Mouse (Mus musculus) forebrain, embryonic 13.5 days (tissue): Measurements from ENCODE around the gene Tgfb2. TPM values are rescaled to one million over a fixed set of nuclear protein-coding genes. Genes with fewer than 3 reads are reported as not detected.
A peak's percentile ranks its signal among the peaks of the same experiment; 100 is the strongest.

Experiments
- ATAC-seq: fragments of 200-750 bp; cut with Nextera tagmentation; 2 replicates; pipeline ENCODE4 v1.8.0; 2017
- H3K27ac ChIP-seq: fragments of 300-500 bp; sonication (generic); 2 replicates; pipeline ENCODE4 v1.5.1; 2015; ENCODE audit warnings: inconsistent platforms, mild to moderate bottlenecking, moderate library complexity
- H3K27me3 ChIP-seq: fragments of 300-500 bp; sonication (generic); 2 replicates; pipeline ENCODE4 v1.6.1; 2015; ENCODE audit warnings: mild to moderate bottlenecking, inconsistent platforms
- H3K36me3 ChIP-seq: fragments of 300-500 bp; sonication (generic); 2 replicates; pipeline ENCODE4 v1.6.1; 2015; ENCODE audit warnings: mild to moderate bottlenecking, inconsistent platforms; ENCODE audit not compliant: poor library complexity, severe bottlenecking
- H3K4me1 ChIP-seq: fragments of 300-500 bp; sonication (generic); 2 replicates; pipeline ENCODE4 v1.6.1; 2015; ENCODE audit warnings: inconsistent platforms
- H3K4me2 ChIP-seq: fragments of 300-500 bp; sonication (generic); 2 replicates; pipeline ENCODE4 v1.6.1; 2015; ENCODE audit warnings: inconsistent platforms, mild to moderate bottlenecking, moderate library complexity
- H3K4me3 ChIP-seq: fragments of 300-500 bp; sonication (generic); 2 replicates; pipeline ENCODE4 v1.5.1; 2015; ENCODE audit warnings: mild to moderate bottlenecking, inconsistent platforms
- H3K9ac ChIP-seq: fragments of 300-500 bp; sonication (generic); 2 replicates; pipeline ENCODE4 v1.6.1; 2015; ENCODE audit warnings: mild to moderate bottlenecking, inconsistent platforms
- H3K9me3 ChIP-seq: fragments of 300-500 bp; sonication (generic); replicated peaks from 2 replicates; pipeline ENCODE4 v1.6.1; 2016; ENCODE audit warnings: inconsistent platforms
- whole genome bisulfite sequencing: fragments of 180-500 bp; shearing (Covaris S2); methylation state at CpG from one replicate; pipeline ENCODE4 v1.1.7; 2015; 5-methylcytosine and 5-hydroxymethylcytosine counted together
- polyA plus RNA-seq: library from polyadenylated mRNA; unstranded; fragments of >200 nt; fragmentation: Nextera tagmentation; extraction: Ambion mirVana; gene quantifications from 2 replicates; pipeline ENCODE4 v1.2.1, GENCODE M21; 2015

Gene Tgfb2
- polyA plus RNA-seq, 1 experiment from 2014 or later = 11.1 TPM

DNA sequence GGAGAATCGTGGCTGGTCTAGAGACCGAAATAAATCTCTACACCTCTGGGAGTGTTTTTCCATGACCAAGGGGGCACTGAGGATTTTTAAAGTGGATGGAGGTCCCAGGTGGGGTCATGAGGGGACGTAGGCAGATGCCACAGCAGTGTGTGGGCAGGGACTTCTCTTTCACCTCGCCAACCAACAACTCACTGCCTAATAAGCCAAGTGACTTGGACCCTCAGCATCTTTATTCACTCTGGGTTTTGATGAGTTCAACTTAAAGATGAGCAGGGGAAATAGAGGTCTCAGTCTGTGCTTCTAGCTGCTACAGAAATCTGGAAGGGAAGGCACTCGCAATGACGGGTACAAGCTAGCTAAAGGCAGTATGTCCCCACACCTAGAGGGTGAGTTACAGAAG lies 74.3 kb downstream of the Tgfb2 start:
- peaks cover 4% of the 10 kb centered on the region for H3K4me1 ChIP-seq
- no peaks in the 10 kb centered on the region for H3K36me3 ChIP-seq
- WGBS = 90% methylated on average over 6 of the region's 6 CpGs
- no peak overlapping the region for H3K4me2 ChIP-seq
- H3K27me3 ChIP-seq = no peaks in the 10 kb centered on the region
- no peaks in the 10 kb centered on the region for H3K9me3 ChIP-seq
- H3K9ac ChIP-seq = no peak overlapping the region
- ATAC-seq = no peak
- no peak overlapping the region for H3K27ac ChIP-seq
- H3K4me3 ChIP-seq = no peak overlapping the region

DNA sequence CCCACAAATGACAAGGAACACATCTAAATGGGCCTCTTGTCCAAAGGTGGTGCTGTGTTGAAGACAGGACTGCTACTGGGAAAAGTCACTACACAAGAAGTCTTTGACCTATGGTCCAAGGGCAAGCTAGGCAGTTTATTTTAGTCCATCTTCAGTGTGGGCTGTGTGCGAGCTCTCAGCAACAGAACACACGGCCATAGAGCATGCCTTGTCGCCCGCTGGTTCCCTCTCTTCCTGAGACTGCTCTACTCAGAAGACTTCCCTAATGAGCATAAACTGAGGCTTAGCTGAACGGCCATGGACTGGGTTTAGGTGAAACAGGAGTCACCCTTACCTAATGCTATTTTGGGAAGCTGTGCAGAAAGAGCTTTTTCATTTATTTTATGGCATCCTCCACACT lies 74.8 kb downstream of the Tgfb2 start:
- H3K27ac ChIP-seq = no peak overlapping the region
- no peak for ATAC-seq
- H3K4me1 ChIP-seq = peaks cover 4% of the 10 kb centered on the region
- H3K4me2 ChIP-seq = no peak overlapping the region
- no peaks in the 10 kb centered on the region for H3K36me3 ChIP-seq
- H3K27me3 ChIP-seq = no peaks in the 10 kb centered on the region
- H3K9ac ChIP-seq = no peak overlapping the region
- no peak overlapping the region for H3K4me3 ChIP-seq
- no peaks in the 10 kb centered on the region for H3K9me3 ChIP-seq
- WGBS = 93% methylated on average over 5 of the region's 5 CpGs

DNA sequence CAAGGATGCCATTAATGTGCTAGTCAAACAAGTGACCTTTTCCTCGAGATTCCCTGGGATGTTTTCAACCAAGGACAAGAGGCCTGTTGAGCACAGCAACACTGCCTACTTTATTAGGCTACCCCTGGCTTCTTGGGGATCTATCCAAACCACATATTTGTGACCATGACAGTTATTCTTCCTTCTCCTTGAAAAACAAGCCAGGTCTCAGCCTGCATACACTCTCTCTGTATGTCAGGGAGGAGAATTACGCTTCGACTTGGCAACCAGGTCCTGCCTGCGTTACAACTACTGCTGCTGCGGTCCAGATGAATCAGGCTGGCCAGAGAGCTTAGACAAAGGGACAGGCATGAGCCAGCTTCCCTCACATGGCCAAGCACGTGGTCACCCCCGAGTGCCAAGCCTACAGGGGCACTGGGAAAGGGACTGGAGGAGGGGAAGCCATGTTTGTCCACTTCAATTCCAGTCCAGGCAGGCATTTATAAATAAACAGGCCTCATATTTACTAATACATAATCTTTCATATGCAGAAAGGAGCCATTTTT lies 78.3 kb downstream of the Tgfb2 start:
- Histone ChIP-seq H3K9ac (no peak overlapping the region), H3K4me2 (no peak overlapping the region), H3K27ac (no peak overlapping the region), H3K4me1 (no peaks in the 10 kb centered on the region), H3K27me3 (no peaks in the 10 kb centered on the region), H3K4me3 (no peak overlapping the region), H3K36me3 (no peaks in the 10 kb centered on the region), H3K9me3 (no peaks in the 10 kb centered on the region)
- WGBS = 86% methylated on average over 7 of the region's 7 CpGs
- no peak for ATAC-seq

DNA sequence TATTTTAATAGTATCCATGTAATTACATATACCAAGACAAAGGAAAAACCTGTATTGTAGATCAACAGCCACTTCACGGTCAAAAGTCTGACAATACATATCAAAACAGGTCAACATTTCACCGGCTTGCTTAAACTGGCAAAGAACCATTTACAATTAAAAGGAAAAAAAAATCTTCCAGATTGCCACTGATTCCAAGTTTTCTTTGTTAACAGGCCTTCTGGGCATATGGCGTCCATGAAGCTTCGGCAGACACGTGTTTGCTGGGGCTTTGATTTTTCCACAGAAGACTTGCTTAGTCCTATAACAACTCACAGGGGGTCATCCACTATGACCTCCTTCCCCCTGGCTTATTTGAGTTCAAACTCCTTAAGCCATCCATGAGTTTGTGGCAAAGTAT lies 81.3 kb downstream of the Tgfb2 start:
- Histone ChIP-seq H3K4me3 (no peak overlapping the region), H3K36me3 (no peaks in the 10 kb centered on the region), H3K27me3 (no peaks in the 10 kb centered on the region), H3K27ac (no peak overlapping the region), H3K9ac (no peak overlapping the region), H3K4me2 (no peak overlapping the region), H3K4me1 (no peaks in the 10 kb centered on the region), H3K9me3 (no peaks in the 10 kb centered on the region)
- no peak for ATAC-seq
- 61% methylated on average over 5 of the region's 5 CpGs for whole genome bisulfite sequencing

DNA sequence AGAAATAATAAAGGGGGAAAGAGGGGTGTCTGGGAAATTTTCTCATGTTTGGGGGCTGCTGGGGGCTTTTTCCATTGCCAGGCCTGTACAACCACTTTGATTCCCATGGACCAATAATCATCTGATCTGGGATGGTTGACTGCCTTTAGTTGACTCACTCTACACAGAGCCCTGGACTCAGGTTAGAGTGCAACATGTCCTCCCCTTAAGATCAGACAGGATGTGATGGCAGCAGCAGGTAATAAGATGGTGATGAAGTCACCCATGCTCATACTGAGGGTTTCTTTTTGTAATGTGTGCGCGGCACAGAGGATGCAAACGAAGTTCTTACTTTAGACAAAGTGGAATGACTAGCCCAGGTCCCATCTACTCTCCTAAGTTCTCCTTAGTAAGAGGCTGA lies 84.0 kb downstream of the Tgfb2 start:
- Histone ChIP-seq H3K9ac (no peak overlapping the region), H3K4me3 (no peak overlapping the region), H3K27ac (no peak overlapping the region), H3K9me3 (no peaks in the 10 kb centered on the region), H3K4me1 (no peaks in the 10 kb centered on the region), H3K36me3 (no peaks in the 10 kb centered on the region), H3K4me2 (no peak overlapping the region), H3K27me3 (no peaks in the 10 kb centered on the region)
- ATAC-seq = no peak
- WGBS = 96% methylated on average over 3 of the region's 3 CpGs

DNA sequence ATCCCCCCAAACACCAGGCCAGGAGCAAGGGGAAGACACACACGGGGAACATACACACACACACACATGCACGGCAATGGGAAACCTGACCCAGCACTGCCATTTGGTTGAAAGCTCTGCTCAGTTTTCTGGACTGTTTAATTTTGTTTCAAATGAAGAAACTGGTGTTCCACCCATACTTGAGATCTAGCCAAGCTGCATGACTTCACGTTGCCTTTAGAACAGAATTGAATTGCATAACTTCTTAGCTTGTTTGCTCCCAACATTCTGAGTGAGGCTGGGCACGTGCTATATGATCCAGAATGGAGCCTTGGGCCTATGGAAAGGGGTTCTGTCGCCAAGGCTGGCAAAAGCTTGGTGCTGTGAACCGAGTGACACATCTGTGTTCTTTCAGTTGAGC lies 87.5 kb downstream of the Tgfb2 start:
- H3K36me3 ChIP-seq = no peaks in the 10 kb centered on the region
- H3K9me3 ChIP-seq = no peaks in the 10 kb centered on the region
- H3K27me3 ChIP-seq = no peaks in the 10 kb centered on the region
- H3K4me2 ChIP-seq = no peak overlapping the region
- H3K9ac ChIP-seq = no peak overlapping the region
- H3K4me1 ChIP-seq = no peaks in the 10 kb centered on the region
- WGBS = 86% methylated on average over 6 of the region's 6 CpGs
- no peak overlapping the region for H3K4me3 ChIP-seq
- H3K27ac ChIP-seq = no peak overlapping the region
- no peak for ATAC-seq

DNA sequence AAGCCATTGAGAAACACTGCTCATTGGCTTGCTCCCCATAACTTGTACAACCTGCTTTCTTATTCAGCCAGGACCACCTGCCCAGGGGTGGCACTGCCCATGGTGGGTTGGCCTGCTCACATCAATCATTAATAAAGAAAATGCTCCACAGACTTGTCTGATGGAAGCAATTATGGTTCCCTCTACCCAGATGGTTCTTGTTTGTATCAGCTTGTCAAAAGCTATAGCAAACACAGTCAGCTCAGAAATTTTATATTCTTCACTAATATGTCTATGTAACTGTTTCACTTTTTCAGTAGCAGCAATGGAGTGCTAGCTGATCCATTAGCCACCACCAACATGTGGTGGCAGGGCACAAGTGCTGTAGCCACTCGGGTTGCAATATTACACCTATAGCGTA lies 94.4 kb downstream of the Tgfb2 start:
- H3K4me3 ChIP-seq = no peak overlapping the region
- ATAC-seq = no peak

DNA sequence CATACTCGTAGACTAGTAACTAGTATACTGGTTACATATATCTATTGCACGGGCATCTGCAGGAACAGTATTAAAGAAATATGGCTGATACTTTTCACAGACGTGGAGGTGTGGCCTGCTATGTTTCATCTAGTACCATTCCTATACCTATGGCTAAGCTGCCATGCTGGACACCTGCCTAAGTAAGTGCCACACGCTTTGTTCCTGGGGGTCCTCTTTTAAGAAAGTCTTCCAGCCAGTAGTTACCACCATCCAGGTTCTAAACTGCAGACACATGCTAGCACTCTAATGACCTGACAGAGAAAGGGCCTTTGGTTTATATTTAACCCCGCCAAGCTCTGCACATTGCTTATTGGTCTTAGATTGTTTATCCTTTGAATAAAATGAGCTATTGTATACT lies 95.3 kb downstream of the Tgfb2 start:
- no peak overlapping the region for H3K4me3 ChIP-seq
- no peak overlapping the region for H3K9ac ChIP-seq
- no peaks in the 10 kb centered on the region for H3K9me3 ChIP-seq
- no peaks in the 10 kb centered on the region for H3K27me3 ChIP-seq
- H3K36me3 ChIP-seq = no peaks in the 10 kb centered on the region
- no peak overlapping the region for H3K27ac ChIP-seq
- ATAC-seq = no peak
- WGBS = 92% methylated on average over 5 of the region's 5 CpGs
- no peak overlapping the region for H3K4me2 ChIP-seq
- H3K4me1 ChIP-seq = peaks cover 11% of the 10 kb centered on the region; the same call in 1 of the 2 replicates

More for the DNA sequence above, 94.4 kb downstream of the Tgfb2 start:
- Histone ChIP-seq H3K9me3 (no peaks in the 10 kb centered on the region), H3K27me3 (no peaks in the 10 kb centered on the region), H3K36me3 (no peaks in the 10 kb centered on the region), H3K4me2 (no peak overlapping the region), H3K4me1 (peaks cover 11% of the 10 kb centered on the region; the same call in 1 of the 2 replicates), H3K27ac (no peak overlapping the region), H3K9ac (no peak overlapping the region)
- 96% methylated on average over 2 of the region's 2 CpGs for WGBS

DNA sequence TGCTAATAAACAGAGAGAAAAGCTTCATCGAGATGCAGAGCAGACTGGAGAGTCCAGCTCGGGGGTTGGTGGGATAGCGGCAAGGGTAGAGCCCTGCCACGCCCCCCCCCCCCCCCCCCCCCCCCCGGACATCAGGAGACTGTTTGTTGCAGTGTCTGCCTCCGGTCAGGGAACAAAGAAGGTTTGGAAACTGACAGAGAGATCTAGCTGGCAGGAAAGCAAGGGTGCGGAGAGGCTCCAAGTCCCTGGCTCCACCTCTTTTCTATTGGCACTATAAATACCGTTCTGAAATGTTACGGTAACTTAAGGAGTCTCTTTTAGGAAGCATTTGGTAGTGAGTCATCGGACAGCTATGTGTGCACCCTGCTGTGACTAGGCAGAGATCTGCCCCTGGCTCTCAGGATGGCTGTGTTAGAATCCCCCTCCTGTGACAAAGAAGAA lies 96.0 kb downstream of the Tgfb2 start:
- Histone ChIP-seq H3K9me3 (no peaks in the 10 kb centered on the region), H3K4me3 (0 out of 2 replicates have a peak overlapping the region, but pooled peaks have one; percentile 13), H3K4me2 (peak overlapping the region; percentile 40), H3K27ac (no peak overlapping the region), H3K4me1 (peaks cover 11% of the 10 kb centered on the region; the same call in 1 of the 2 replicates), H3K36me3 (no peaks in the 10 kb centered on the region), H3K27me3 (no peaks in the 10 kb centered on the region), H3K9ac (no peak overlapping the region)
- 2% methylated on average over 9 of the region's 10 CpGs for WGBS
- ATAC-seq = peak; percentile 83

DNA sequence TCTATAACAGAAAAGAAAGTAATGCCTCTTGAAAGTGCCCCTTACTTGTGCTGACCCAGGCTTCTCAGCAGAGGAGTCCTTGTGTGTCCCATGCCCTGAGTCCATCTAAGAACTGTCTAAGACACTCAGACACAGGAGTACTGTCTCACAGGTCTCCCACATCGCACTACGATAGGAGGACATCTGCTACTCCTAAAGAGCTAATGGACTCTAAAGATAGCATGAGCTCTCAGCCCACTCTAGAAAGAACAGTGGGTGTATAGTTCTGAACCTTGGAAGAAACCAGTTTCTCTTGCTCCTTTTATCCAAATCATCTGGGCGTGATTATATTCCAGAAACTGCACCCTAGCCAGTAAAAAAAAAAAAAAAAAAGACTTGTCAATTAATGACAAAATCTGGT lies 97.7 kb downstream of the Tgfb2 start:
- Histone ChIP-seq H3K4me1 (peaks cover 11% of the 10 kb centered on the region; the same call in 1 of the 2 replicates), H3K27me3 (no peaks in the 10 kb centered on the region), H3K36me3 (no peaks in the 10 kb centered on the region), H3K4me3 (no peak overlapping the region), H3K4me2 (no peak overlapping the region), H3K9me3 (no peaks in the 10 kb centered on the region), H3K9ac (no peak overlapping the region), H3K27ac (no peak overlapping the region)
- ATAC-seq = no peak
- 95% methylated on average over 3 of the region's 3 CpGs for WGBS

DNA sequence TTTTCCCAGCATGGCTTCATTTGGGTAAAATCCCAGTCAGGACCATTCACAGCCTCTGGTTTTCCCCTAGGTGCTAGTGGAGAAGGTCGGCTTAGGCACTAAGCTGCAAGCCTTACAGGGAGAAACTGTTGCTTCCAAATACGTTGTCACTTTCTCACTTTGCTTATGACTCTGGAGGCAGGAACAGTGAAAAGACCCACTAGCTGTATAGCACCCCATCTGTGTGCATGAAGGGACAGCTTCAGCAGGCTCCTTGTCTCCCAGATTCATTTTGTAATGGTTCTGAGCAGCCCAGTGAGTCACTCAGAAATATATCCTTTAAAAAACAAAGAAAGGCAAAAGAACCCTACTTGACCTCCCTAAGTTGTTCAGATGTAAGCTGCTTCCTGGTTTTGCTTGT lies 100.2 kb downstream of the Tgfb2 start:
- no peaks in the 10 kb centered on the region for H3K27me3 ChIP-seq
- no peaks in the 10 kb centered on the region for H3K9me3 ChIP-seq
- H3K4me1 ChIP-seq = peaks cover 22% of the 10 kb centered on the region
- H3K36me3 ChIP-seq = no peaks in the 10 kb centered on the region
- no peak overlapping the region for H3K27ac ChIP-seq
- no peak overlapping the region for H3K9ac ChIP-seq
- no peak overlapping the region for H3K4me2 ChIP-seq
- 78% methylated on average over 2 of the region's 2 CpGs for WGBS
- H3K4me3 ChIP-seq = no peak overlapping the region
- no peak for ATAC-seq

DNA sequence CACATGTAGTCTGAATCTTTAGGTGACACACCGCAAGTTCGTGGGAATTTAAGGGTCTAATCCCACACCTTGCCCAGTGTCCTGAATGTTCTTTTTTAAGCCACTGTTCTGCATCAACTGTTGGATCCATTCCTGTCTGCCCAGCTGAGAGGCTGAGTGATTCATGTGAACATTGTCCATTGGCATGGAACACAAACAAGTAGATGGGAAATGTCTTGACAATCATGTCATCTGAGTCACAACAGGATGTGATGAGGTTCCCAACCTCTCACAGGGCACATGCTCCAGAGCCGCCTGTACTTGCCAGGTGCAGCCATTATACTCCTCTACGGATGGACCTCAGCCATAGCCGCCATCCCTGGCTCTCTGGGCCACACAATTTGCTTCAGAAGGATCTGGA lies 101.7 kb downstream of the Tgfb2 start:
- H3K9me3 ChIP-seq = no peaks in the 10 kb centered on the region
- WGBS = 91% methylated on average over 5 of the region's 5 CpGs
- H3K4me2 ChIP-seq = no peak overlapping the region
- H3K36me3 ChIP-seq = no peaks in the 10 kb centered on the region
- no peak overlapping the region for H3K4me3 ChIP-seq
- peaks cover 11% of the 10 kb centered on the region for H3K4me1 ChIP-seq
- H3K9ac ChIP-seq = no peak overlapping the region
- no peaks in the 10 kb centered on the region for H3K27me3 ChIP-seq
- no peak overlapping the region for H3K27ac ChIP-seq
- ATAC-seq = no peak

DNA sequence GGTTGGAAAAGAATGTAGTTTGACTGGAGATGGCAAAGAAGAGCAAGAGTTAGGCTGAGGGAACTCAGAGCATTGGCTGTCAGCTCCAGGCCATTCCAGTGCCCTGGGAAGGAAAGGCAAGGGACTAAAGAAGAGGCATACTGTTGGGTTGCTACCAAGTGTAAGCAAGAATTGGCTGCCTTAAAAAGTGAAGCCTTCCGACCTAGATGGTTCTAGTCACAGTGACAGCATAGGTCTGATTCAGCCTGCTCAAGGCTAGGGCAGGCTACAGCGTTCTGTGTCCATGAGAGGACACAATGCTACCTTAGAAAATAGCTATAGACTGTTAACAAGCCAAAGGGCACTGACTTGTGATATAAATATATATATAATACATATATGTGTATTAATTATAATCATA lies 117.6 kb downstream of the Tgfb2 start:
- H3K9me3 ChIP-seq = no peaks in the 10 kb centered on the region
- no peak overlapping the region for H3K27ac ChIP-seq
- ATAC-seq = no peak
- H3K4me2 ChIP-seq = no peak overlapping the region
- no peaks in the 10 kb centered on the region for H3K27me3 ChIP-seq
- H3K36me3 ChIP-seq = no peaks in the 10 kb centered on the region
- no peak overlapping the region for H3K4me3 ChIP-seq
- WGBS = 86% methylated on average over 2 of the region's 2 CpGs
- no peak overlapping the region for H3K9ac ChIP-seq
- H3K4me1 ChIP-seq = no peaks in the 10 kb centered on the region
